Mouse (Mus musculus) embryonic facial prominence, embryonic 13.5 days (tissue): Measurements from ENCODE around the gene Tubb2a. TPM values are rescaled to one million over a fixed set of nuclear protein-coding genes. Genes with fewer than 3 reads are reported as not detected.
A peak's percentile ranks its signal among the peaks of the same experiment; 100 is the strongest.
"Not testable (repeated sequence)": the region's sequence is repeated elsewhere in the genome, so short reads cannot be mapped to it uniquely, and the experiment has no call there.

Experiments used
- ATAC-seq: fragments of 200-750 bp; cut with Nextera tagmentation; 2 replicates; pipeline ENCODE4 v1.8.0; 2017; ENCODE audit warnings: low read depth; ENCODE audit not compliant: insufficient number of reproducible peaks, insufficient read depth, low FRiP score, low TSS enrichment
- H3K27ac ChIP-seq: fragments of 300-500 bp; sonication (generic); 2 replicates; pipeline ENCODE4 v1.5.1; 2015; ENCODE audit warnings: moderate library complexity, mild to moderate bottlenecking, inconsistent platforms
- H3K27me3 ChIP-seq: fragments of 300-500 bp; sonication (generic); 2 replicates; pipeline ENCODE4 v1.6.1; 2015; ENCODE audit warnings: mild to moderate bottlenecking, inconsistent platforms
- H3K36me3 ChIP-seq: fragments of 300-500 bp; sonication (generic); 2 replicates; pipeline ENCODE4 v1.6.1; 2015; ENCODE audit warnings: mild to moderate bottlenecking, inconsistent platforms
- H3K4me1 ChIP-seq: fragments of 300-500 bp; sonication (generic); 2 replicates; pipeline ENCODE4 v1.6.1; 2015; ENCODE audit warnings: inconsistent platforms
- H3K4me2 ChIP-seq: fragments of 300-500 bp; sonication (generic); 2 replicates; pipeline ENCODE4 v1.6.1; 2015; ENCODE audit warnings: moderate library complexity, mild to moderate bottlenecking, inconsistent platforms
- H3K4me3 ChIP-seq: fragments of 300-500 bp; sonication (generic); 2 replicates; pipeline ENCODE4 v1.5.1; 2015; ENCODE audit warnings: mild to moderate bottlenecking, inconsistent platforms
- H3K9ac ChIP-seq: fragments of 300-500 bp; sonication (generic); 2 replicates; pipeline ENCODE4 v1.6.1; 2015; ENCODE audit warnings: mild to moderate bottlenecking, inconsistent platforms
- H3K9me3 ChIP-seq: fragments of 300-500 bp; sonication (generic); 2 replicates; pipeline ENCODE4 v1.6.1; 2016; ENCODE audit warnings: inconsistent platforms
- WGBS: fragments of 180-500 bp; shearing (Covaris S2); methylation state at CpG from one replicate; pipeline ENCODE4 v1.1.7; 2015; ENCODE audit warnings: mixed read lengths; 5-methylcytosine and 5-hydroxymethylcytosine counted together
- polyA plus RNA-seq: library from polyadenylated mRNA; unstranded; fragments of >200 nt; fragmentation: Nextera tagmentation; extraction: Ambion mirVana; gene quantifications from 2 replicates; pipeline ENCODE4 v1.2.1, GENCODE M21; 2015

Gene Tubb2a
- polyA plus RNA-seq, 1 experiment from 2014 or later: 136 TPM

DNA sequence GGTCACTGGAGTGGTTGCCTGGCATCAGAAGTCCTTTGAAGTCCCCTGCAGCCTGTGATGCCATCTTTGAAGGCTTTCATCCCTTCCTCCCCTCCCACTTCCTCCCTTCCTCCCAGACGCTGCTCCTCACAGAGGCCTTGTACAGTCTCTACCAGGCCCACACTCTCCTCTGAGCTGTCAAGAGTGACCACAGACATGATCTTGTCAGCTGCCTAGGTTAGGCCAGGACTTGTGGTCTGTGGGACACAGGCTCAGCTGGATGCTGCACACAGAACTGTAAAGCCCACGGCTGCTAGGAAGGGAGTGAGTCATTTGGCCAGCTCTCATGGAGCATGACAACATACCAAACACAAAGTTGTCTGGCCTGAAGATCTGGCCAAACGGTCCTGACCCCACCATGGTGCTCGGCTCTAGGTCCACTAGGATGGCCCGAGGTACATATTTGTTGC is 10.4 kb upstream of the Tubb2a start:
- not testable (repeated sequence) for H3K9me3 ChIP-seq, H3K9ac ChIP-seq, H3K4me3 ChIP-seq, H3K4me2 ChIP-seq, H3K27me3 ChIP-seq, H3K36me3 ChIP-seq, ATAC-seq
- WGBS: 63% methylated on average over 5 of the region's 5 CpGs
- Histone ChIP-seq H3K27ac (0 out of 2 replicates have a peak overlapping the region, but pooled peaks have one; percentile 16), H3K4me1 (peaks cover 11% of the 10 kb centered on the region)

DNA sequence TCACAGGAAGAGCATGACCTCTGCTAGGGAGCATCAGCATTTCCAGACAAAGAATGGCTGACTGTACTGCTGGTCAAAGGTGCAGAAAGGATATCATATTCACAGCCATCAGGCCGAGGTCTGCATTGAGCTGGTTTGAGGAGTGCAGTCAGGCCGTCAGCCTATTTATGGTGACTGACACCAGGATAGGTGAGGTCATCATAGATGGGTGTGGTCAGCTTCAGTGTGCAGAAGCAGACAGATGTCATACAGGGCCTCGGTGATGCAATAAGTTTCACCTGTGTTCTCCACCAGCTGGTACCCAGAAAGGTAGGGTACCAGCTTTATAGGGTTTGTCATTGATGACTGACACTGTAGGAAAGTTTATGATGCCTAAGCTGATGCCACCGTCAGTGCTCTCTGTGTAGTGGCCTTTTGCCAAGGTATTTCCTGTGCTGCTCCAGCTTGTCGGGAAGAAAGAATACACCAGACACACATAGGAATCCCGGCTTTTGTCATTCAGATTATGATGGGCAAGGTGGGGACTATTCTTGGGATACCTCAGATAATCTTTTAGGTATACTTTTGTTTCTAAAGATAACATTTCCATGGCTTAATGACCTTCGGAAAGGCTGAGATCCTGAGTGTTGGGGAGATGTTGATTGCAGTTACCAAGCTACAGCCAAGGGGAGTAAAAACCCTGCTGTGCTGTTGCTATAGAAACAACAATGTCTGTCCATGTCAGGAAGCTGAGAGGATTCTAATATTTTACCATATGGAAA is 9.4 kb upstream of the Tubb2a start:
- H3K36me3 ChIP-seq: no peaks in the 10 kb centered on the region
- no peak for ATAC-seq
- no peak overlapping the region for H3K4me2 ChIP-seq
- H3K9me3 ChIP-seq: no peaks in the 10 kb centered on the region
- no peak overlapping the region for H3K4me3 ChIP-seq
- no peak overlapping the region for H3K9ac ChIP-seq
- H3K27me3 ChIP-seq: no peaks in the 10 kb centered on the region
- no peak overlapping the region for H3K27ac ChIP-seq
- peaks cover 11% of the 10 kb centered on the region for H3K4me1 ChIP-seq
- WGBS: 59% methylated on average over 7 of the region's 7 CpGs

DNA sequence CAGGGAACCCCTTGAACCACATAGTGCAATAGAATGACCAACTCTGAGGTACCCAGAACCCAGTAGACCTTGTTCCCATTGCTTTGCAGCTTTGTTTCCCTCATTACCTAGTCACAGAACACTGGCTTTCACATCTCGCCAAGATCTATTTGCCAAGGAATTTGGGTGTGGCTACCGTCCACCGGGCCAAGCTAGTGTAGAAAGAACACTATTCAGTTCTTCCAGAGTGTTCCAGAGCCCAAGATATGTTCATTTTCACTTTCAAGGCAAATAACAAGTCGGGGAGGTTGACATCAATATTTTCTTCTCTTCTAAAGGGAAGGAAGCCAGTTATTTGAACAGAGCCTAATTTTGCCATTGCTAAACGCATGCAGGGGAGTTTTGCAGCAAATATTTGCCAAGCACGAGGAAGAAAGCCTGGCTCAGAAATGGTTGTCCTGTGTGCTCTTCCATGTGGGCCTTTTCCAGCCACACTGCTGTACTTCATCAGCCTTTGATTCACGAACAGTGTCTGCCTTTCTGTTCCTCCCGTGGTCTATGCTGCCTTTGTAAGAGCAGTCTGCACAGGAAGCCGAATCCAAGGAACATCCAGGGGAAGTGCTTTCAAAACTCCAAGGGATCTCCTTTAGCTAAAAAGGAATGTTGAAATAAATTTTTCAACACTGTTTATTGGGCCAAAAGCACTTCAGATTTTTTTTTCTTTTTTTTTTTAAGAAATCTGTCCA is 6.4 kb upstream of the Tubb2a start:
- H3K27me3 ChIP-seq: no peaks in the 10 kb centered on the region
- H3K4me2 ChIP-seq: no peak overlapping the region
- no peak overlapping the region for H3K4me3 ChIP-seq
- no peak overlapping the region for H3K9ac ChIP-seq
- no peaks in the 10 kb centered on the region for H3K36me3 ChIP-seq
- no peak overlapping the region for H3K27ac ChIP-seq
- WGBS: 61% methylated on average over 9 of the region's 9 CpGs
- no peaks in the 10 kb centered on the region for H3K9me3 ChIP-seq
- no peak for ATAC-seq
- H3K4me1 ChIP-seq: peaks cover 8% of the 10 kb centered on the region

DNA sequence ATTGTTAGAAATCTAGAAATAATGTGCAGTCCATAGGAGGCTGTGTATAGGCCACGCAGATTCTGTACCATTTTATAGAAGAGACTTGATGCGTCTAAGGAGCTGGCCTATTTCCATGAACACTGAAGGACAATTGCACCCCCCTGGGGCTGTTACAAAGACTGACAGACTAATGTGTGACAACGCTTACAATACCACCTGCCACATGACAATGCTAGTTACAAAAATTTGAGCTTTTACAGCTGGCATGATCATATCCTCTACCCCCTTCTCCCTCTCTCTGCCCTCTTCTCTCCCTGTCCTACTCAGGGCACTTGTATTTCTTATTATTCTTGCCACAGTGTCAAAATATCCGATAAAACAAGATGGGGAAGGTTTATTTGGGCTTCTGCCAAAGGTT is 4.1 kb upstream of the Tubb2a start:
- Histone ChIP-seq H3K9me3 (no peaks in the 10 kb centered on the region), H3K9ac (no peak overlapping the region), H3K27ac (no peak overlapping the region), H3K4me3 (no peak overlapping the region), H3K36me3 (no peaks in the 10 kb centered on the region), H3K4me1 (peaks cover 10% of the 10 kb centered on the region), H3K4me2 (no peak overlapping the region), H3K27me3 (no peaks in the 10 kb centered on the region)
- 90% methylated on average over 4 of the region's 4 CpGs for WGBS
- ATAC-seq: no peak

DNA sequence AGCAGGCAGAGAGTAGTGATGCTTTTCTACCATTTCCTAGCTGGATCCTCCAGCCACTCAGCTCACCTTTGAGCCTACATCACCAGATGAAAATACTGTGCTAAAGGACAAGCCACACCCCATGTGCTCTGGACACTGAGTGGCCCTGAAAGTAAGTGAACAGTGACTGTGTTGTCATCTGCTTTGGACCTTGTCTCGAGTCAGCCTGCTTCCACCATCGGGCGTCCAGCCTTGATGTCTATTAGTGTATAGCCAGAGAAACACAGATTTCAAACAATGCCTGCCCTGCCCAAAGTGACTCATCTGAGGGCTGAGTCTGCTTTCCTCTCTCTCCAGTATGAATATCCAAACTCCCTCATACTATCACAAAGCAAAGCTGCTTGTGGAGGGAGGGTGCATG is 2.0 kb upstream of the Tubb2a start:
- no peak overlapping the region for H3K4me2 ChIP-seq
- no peak overlapping the region for H3K27ac ChIP-seq
- WGBS: 76% methylated on average over 3 of the region's 3 CpGs
- peaks cover 18% of the 10 kb centered on the region for H3K4me1 ChIP-seq
- H3K9ac ChIP-seq: no peak overlapping the region
- H3K36me3 ChIP-seq: peaks cover 9% of the 10 kb centered on the region
- H3K9me3 ChIP-seq: no peaks in the 10 kb centered on the region
- ATAC-seq: no peak
- no peaks in the 10 kb centered on the region for H3K27me3 ChIP-seq
- no peak overlapping the region for H3K4me3 ChIP-seq

DNA sequence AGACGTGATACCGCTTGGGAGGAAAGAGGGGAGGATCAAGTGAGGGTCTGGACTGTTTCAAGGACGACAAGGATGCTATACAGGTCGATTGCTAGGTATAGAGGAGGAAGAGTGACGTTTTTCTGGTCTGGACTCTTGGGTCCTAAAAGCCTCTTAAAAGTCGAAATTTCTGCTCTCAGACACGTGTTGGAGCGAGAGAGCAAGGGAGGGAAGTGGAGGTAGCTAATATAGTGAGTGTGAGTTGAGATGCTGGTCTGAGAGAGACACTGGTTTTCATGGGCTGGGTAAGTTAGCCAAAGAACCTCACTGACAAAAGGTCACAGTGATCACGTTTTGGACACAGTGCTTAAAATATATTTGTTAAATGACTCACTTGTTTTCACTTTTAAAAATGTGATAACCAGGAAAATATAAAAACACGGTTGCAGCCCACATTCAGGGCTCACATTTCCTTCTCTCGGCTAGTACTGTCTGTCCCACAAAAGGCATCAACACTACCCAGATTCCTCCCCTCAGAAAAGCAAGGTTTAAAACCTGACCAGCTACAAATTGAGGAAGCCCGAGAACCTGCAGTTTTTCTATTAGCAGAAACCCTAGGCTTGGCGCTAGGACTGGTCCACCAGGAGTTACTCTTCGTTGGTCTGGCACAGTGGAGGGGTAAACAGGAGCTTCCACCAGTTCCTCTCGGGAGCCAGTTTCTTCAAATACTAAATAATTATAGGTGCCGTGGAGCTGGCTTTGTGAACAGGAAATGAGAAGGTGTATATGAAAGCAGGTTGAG is 883 bp upstream of the Tubb2a start:
- ATAC-seq: no peak

DNA sequence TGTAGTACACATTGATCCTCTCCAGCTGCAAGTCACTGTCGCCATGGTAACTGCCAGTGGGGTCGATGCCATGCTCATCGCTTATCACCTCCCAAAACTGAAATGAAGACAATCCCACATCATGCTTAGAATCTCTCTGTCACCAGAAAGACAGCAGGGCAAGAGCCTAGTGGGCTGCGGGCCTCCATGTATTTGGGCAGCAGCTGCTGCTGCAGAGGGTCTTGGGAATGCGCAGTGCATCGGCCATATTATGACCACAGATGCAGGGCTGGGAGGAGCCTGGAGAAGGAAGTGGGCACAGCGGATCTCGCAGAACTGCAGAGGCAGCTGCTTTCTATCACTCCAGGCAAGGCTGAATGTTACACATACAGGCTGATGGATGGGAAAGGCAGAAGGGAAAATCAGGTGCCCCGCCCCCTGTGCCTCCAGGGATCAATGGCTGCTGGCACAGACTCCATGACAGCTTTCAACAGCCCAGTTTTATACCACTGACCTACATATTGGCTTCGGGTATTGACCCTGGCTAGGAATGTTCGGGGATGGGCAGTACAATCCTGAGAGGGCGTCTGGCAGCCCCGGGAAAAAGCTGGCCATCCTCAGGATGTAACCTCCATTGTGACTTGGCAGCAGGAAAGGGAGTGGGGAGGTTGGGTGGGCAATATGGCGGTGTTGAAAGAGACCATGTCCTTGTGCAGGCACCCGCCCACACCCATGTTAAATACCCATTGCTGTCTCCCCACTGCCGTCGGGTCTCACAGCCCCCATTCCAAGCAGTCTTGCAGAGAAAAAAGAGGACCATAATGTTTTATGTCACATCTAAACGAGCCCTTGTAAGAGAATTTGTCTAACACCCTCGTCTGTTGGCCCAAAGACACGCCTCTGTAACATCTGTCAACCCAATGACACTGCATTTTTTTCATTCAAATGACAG is 981 bp downstream of the Tubb2a start:
- peak overlapping the region; percentile 82 for H3K9ac ChIP-seq
- peak overlapping the region; percentile 86 for H3K4me2 ChIP-seq
- no peak for ATAC-seq
- WGBS: 49% methylated on average over 20 of the region's 20 CpGs
- H3K27me3 ChIP-seq: no peaks in the 10 kb centered on the region
- peak overlapping the region; percentile 71 for H3K4me3 ChIP-seq
- no peaks in the 10 kb centered on the region for H3K9me3 ChIP-seq
- peaks cover 9% of the 10 kb centered on the region for H3K36me3 ChIP-seq
- H3K27ac ChIP-seq: peak overlapping the region; percentile 64
- H3K4me1 ChIP-seq: peaks cover 18% of the 10 kb centered on the region

More for the DNA sequence above, 883 bp upstream of the Tubb2a start:
- Histone ChIP-seq H3K9me3 (no peaks in the 10 kb centered on the region), H3K4me2 (peak overlapping the region; percentile 86), H3K36me3 (peaks cover 9% of the 10 kb centered on the region), H3K9ac (peak overlapping the region; percentile 82), H3K27ac (no peak overlapping the region), H3K4me1 (peaks cover 18% of the 10 kb centered on the region), H3K4me3 (peak overlapping the region; percentile 71), H3K27me3 (no peaks in the 10 kb centered on the region)
- 34% methylated on average over 16 of the region's 16 CpGs for WGBS

DNA sequence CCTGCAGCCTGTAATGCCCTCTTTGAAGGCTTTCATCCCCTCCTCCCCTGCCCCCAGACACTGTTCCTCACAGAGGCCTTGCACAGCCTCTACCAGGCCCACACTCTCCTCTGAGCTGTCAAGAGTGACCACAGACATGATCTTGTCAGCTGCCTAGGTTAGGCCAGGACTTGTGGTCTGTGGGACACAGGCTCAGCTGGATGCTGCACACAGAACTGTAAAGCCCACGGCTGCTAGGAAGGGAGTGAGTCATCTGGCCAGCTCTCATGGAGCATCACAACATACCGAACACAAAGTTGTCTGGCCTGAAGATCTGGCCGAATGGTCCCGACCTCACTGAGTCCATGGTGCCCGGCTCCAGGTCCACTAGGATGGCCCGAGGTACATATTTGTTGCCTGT is 1.9 kb downstream of the Tubb2a start:
- H3K27ac ChIP-seq, H3K9me3 ChIP-seq, ATAC-seq, H3K9ac ChIP-seq, H3K4me3 ChIP-seq, H3K27me3 ChIP-seq: not testable (repeated sequence)
- Histone ChIP-seq H3K36me3 (peaks cover 12% of the 10 kb centered on the region), H3K4me2 (0 out of 2 replicates have a peak overlapping the region, but pooled peaks have one; percentile 86), H3K4me1 (peaks cover 18% of the 10 kb centered on the region)
- WGBS: 83% methylated on average over 6 of the region's 6 CpGs

DNA sequence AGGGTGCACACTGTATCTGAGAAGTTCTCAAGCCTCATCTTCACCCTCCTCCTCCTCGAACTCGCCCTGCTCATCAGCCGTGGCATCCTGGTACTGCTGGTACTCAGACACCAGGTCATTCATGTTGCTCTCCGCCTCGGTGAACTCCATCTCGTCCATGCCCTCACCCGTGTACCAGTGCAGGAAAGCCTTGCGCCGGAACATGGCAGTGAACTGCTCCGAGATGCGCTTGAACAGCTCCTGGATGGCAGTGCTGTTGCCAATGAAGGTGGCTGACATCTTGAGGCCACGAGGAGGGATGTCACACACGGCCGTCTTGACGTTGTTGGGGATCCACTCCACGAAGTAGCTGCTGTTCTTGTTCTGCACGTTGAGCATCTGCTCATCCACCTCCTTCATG is 3.4 kb downstream of the Tubb2a start:
- WGBS: 93% methylated on average over 11 of the region's 17 CpGs

DNA sequence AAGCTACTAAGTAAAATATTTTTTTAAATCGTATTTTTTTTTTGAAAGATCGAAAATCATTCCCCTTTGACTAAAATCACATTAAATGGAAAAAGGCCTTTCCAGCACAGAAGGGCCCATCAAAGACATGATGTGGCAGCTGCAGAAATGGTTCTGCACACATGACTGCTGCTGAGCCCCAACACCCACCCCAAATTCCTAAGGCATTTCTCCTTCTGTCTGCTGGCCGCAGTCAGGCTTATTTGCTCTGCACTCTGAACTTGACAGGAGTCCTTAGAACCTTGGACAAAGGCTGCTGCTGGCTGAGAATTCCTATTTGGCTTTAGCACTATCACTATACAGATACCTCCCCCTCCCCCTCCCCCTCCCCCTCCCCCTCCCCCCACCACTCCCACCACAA is 5.0 kb downstream of the Tubb2a start:
- no peak overlapping the region for H3K4me3 ChIP-seq
- no peak overlapping the region for H3K27ac ChIP-seq
- H3K4me1 ChIP-seq: peaks cover 13% of the 10 kb centered on the region
- no peak for ATAC-seq
- H3K9ac ChIP-seq: no peak overlapping the region
- H3K4me2 ChIP-seq: no peak overlapping the region
- peaks cover 12% of the 10 kb centered on the region for H3K36me3 ChIP-seq
- WGBS: 70% methylated on average over 3 of the region's 3 CpGs
- H3K27me3 ChIP-seq: no peaks in the 10 kb centered on the region
- H3K9me3 ChIP-seq: no peaks in the 10 kb centered on the region

More for the DNA sequence above, 3.4 kb downstream of the Tubb2a start:
- not testable (repeated sequence) for H3K9ac ChIP-seq, H3K4me2 ChIP-seq, H3K9me3 ChIP-seq, H3K27me3 ChIP-seq, H3K27ac ChIP-seq, H3K4me3 ChIP-seq, ATAC-seq
- peaks cover 12% of the 10 kb centered on the region for H3K36me3 ChIP-seq
- peaks cover 18% of the 10 kb centered on the region for H3K4me1 ChIP-seq

DNA sequence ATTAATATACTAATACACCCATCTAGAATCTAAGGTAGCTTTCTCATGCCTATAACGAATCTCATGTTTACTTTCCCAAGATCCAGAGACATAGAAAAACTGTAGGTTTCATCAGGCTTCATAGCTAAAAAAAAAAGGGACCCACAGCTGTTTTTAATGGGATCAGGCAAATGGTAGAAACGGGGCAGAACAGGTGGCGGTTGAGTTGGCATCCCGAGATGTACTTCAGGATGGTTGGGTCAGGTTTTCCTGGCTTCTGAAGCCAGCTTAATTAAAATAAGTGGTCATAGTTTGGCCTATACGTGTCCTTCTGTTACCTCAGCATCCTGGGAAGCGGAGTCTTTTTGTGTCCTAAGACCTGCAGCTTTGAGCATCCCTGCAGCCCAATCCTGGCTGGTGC is 6.0 kb downstream of the Tubb2a start:
- 79% methylated on average over 6 of the region's 6 CpGs for WGBS
- no peak overlapping the region for H3K4me2 ChIP-seq
- no peak for ATAC-seq

More for the DNA sequence above, 6.0 kb downstream of the Tubb2a start:
- Histone ChIP-seq H3K36me3 (peaks cover 17% of the 10 kb centered on the region), H3K27me3 (no peaks in the 10 kb centered on the region), H3K9me3 (no peaks in the 10 kb centered on the region), H3K27ac (no peak overlapping the region), H3K9ac (no peak overlapping the region), H3K4me3 (no peak overlapping the region), H3K4me1 (peaks cover 8% of the 10 kb centered on the region)
